Mouse (Mus musculus): Measurements from ENCODE around the gene Methig1. TPM values are rescaled to one million over a fixed set of nuclear protein-coding genes. Genes with fewer than 3 reads are reported as not detected.

The Methig1 gene
- polyA plus RNA-seq, 1 experiment from 2014 or later = 0.19 TPM

Other genes with a start within 250 kb of the Methig1 start
- gene Atf1, start 125.3 kb upstream of the Methig1 start, polyA plus RNA-seq (2014; fragmentation: Nextera tagmentation; extraction: Ambion mirVana) = 27.7 and 35.5 TPM in 2 replicates
- gene Tmprss12, start 72.3 kb upstream of the Methig1 start, polyA plus RNA-seq (2014; fragmentation: Nextera tagmentation; extraction: Ambion mirVana) = not detected in 2 replicates
- 3.3 and 3.4 TPM in 2 replicates for gene Mettl7a1, start 49.0 kb upstream of the Methig1 start, polyA plus RNA-seq (2014; fragmentation: Nextera tagmentation; extraction: Ambion mirVana)
- gene Mettl7a3, start 18.2 kb upstream of the Methig1 start, polyA plus RNA-seq (2014; fragmentation: Nextera tagmentation; extraction: Ambion mirVana) = 0.08 and 0.19 TPM in 2 replicates
- gene Mettl7a2, start 51 bp downstream of the Methig1 start, polyA plus RNA-seq (2014; fragmentation: Nextera tagmentation; extraction: Ambion mirVana) = not detected in 2 replicates
- gene Higd1c, start 11.4 kb downstream of the Methig1 start, polyA plus RNA-seq (2014; fragmentation: Nextera tagmentation; extraction: Ambion mirVana) = not detected in 2 replicates
- not detected in 2 replicates for gene Gm5475, start 69.0 kb downstream of the Methig1 start, polyA plus RNA-seq (2014; fragmentation: Nextera tagmentation; extraction: Ambion mirVana)
- gene Slc11a2, start 71.9 kb downstream of the Methig1 start, polyA plus RNA-seq (2014; fragmentation: Nextera tagmentation; extraction: Ambion mirVana) = 19.1 and 24.1 TPM in 2 replicates
- gene Letmd1, start 115.9 kb downstream of the Methig1 start, polyA plus RNA-seq (2014; fragmentation: Nextera tagmentation; extraction: Ambion mirVana) = 39.0 and 48.6 TPM in 2 replicates
- 21.8 and 26.1 TPM in 2 replicates for gene Csrnp2, start 142.3 kb downstream of the Methig1 start, polyA plus RNA-seq (2014; fragmentation: Nextera tagmentation; extraction: Ambion mirVana)
- 28.4 and 29.8 TPM in 2 replicates for gene Tfcp2, start 198.9 kb downstream of the Methig1 start, polyA plus RNA-seq (2014; fragmentation: Nextera tagmentation; extraction: Ambion mirVana)
- gene Pou6f1, start 246.8 kb downstream of the Methig1 start, polyA plus RNA-seq (2014; fragmentation: Nextera tagmentation; extraction: Ambion mirVana) = 15.7 and 16.2 TPM in 2 replicates

Measured in hindbrain, embryonic 11.5 days (tissue).